Mouse (Mus musculus) E14TG2a.4 (cell line): ENCODE measurements around the gene Ltbp3.

Experiments
- H3K27me3 ChIP-seq: 2 replicates; pipeline ENCODE4 v1.6.1; 2014; ENCODE audit warnings: low read length, control low read depth; ENCODE audit not compliant: insufficient read depth
- H3K36me3 ChIP-seq: 2 replicates; pipeline ENCODE4 v1.6.1; 2014; ENCODE audit warnings: low read length, control low read depth; ENCODE audit not compliant: insufficient read depth
- H3K4me1 ChIP-seq: replicated peaks from 2 replicates; pipeline ENCODE4 v1.6.1; 2014; ENCODE audit warnings: low read depth, low read length, control low read depth
- H3K4me3 ChIP-seq: replicated peaks from 2 replicates; pipeline ENCODE4 v1.5.1; 2014; ENCODE audit warnings: mild to moderate bottlenecking, low read length
- H3K9me3 ChIP-seq: 2 replicates; pipeline ENCODE4 v1.6.1; 2014; ENCODE audit warnings: low read length, control low read depth
- CTCF ChIP-seq: conservative IDR thresholded peaks from 2 replicates; pipeline ENCODE4 v1.5.1; 2014; ENCODE audit warnings: low read length
- NANOG ChIP-seq: IDR thresholded peaks from 2 replicates; pipeline ENCODE4 v1.6.1; 2014; ENCODE audit warnings: borderline replicate concordance, low read length, mixed read lengths
- POU5F1 ChIP-seq: IDR thresholded peaks from 2 replicates; pipeline ENCODE4 v1.6.1; 2014; ENCODE audit warnings: low read length, borderline replicate concordance

The Ltbp3 gene

GRCm38 (mm10) chr19:5742241-5742641 lies 1.5 kb downstream of the Ltbp3 start:
- TF ChIP-seq POU5F1 (no peak), NANOG (no peak), CTCF (no peak)
- Histone ChIP-seq H3K36me3 (no peaks in the 10 kb centered on the region), H3K9me3 (no peaks in the 10 kb centered on the region), H3K4me1 (peaks cover 52% of the 10 kb centered on the region), H3K27me3 (peaks cover 78% of the 10 kb centered on the region), H3K4me3 (peak overlapping the region; percentile 78)

GRCm38 (mm10) chr19:5743576-5743975 lies 2.9 kb downstream of the Ltbp3 start:
- peaks cover 60% of the 10 kb centered on the region for H3K4me1 ChIP-seq
- TF ChIP-seq CTCF (no peak), NANOG (no peak), POU5F1 (no peak)
- peaks cover 90% of the 10 kb centered on the region for H3K27me3 ChIP-seq
- H3K36me3 ChIP-seq = no peaks in the 10 kb centered on the region
- H3K9me3 ChIP-seq = no peaks in the 10 kb centered on the region
- H3K4me3 ChIP-seq = no peak overlapping the region

- TF ChIP-seq POU5F1 (no peak), NANOG (no peak), CTCF (no peak)
- H3K27me3 ChIP-seq = peaks cover 94% of the 10 kb centered on the region
These were observed 5.3 kb downstream of the Ltbp3 start for GRCm38 (mm10) chr19:5745756-5746710.

GRCm38 (mm10) chr19:5746907-5747363 lies 6.2 kb downstream of the Ltbp3 start:
- no peaks in the 10 kb centered on the region for H3K36me3 ChIP-seq
- H3K9me3 ChIP-seq = no peaks in the 10 kb centered on the region
- TF ChIP-seq CTCF (no peak), NANOG (no peak), POU5F1 (no peak)
- H3K4me3 ChIP-seq = peak overlapping the region; percentile 77
- peaks cover 93% of the 10 kb centered on the region for H3K27me3 ChIP-seq
- H3K4me1 ChIP-seq = peaks cover 50% of the 10 kb centered on the region

More at GRCm38 (mm10) chr19:5745756-5746710, 5.3 kb downstream of the Ltbp3 start:
- Histone ChIP-seq H3K4me3 (peak overlapping the region; percentile 77), H3K4me1 (peaks cover 47% of the 10 kb centered on the region), H3K36me3 (no peaks in the 10 kb centered on the region), H3K9me3 (no peaks in the 10 kb centered on the region)

- Histone ChIP-seq H3K9me3 (no peaks in the 10 kb centered on the region), H3K36me3 (no peaks in the 10 kb centered on the region), H3K4me3 (no peak overlapping the region), H3K4me1 (peaks cover 47% of the 10 kb centered on the region), H3K27me3 (peaks cover 90% of the 10 kb centered on the region)
- TF ChIP-seq NANOG (no peak), CTCF (no peak), POU5F1 (no peak)
These were observed 8.8 kb downstream of the Ltbp3 start for GRCm38 (mm10) chr19:5749476-5749875.

- no peaks in the 10 kb centered on the region for H3K9me3 ChIP-seq
- H3K4me3 ChIP-seq = peak overlapping the region; percentile 62
- no peaks in the 10 kb centered on the region for H3K36me3 ChIP-seq
- peaks cover 90% of the 10 kb centered on the region for H3K27me3 ChIP-seq
- TF ChIP-seq CTCF (no peak), POU5F1 (no peak), NANOG (no peak)
- H3K4me1 ChIP-seq = peaks cover 38% of the 10 kb centered on the region
These were observed 10.2 kb downstream of the Ltbp3 start for GRCm38 (mm10) chr19:5750951-5751350.

GRCm38 (mm10) chr19:5751742-5752141 lies 11.0 kb downstream of the Ltbp3 start:
- Histone ChIP-seq H3K9me3 (no peaks in the 10 kb centered on the region), H3K27me3 (peaks cover 92% of the 10 kb centered on the region), H3K4me1 (peaks cover 37% of the 10 kb centered on the region), H3K4me3 (peak overlapping the region; percentile 62), H3K36me3 (no peaks in the 10 kb centered on the region)
- TF ChIP-seq CTCF (no peak), NANOG (no peak), POU5F1 (no peak)

GRCm38 (mm10) chr19:5756321-5756985 lies 15.7 kb downstream of the Ltbp3 start:
- H3K9me3 ChIP-seq = no peaks in the 10 kb centered on the region
- H3K36me3 ChIP-seq = peaks cover 41% of the 10 kb centered on the region
- H3K4me1 ChIP-seq = peaks cover 45% of the 10 kb centered on the region
- peak overlapping the region; percentile 77 for H3K4me3 ChIP-seq
- TF ChIP-seq CTCF (no peak), NANOG (no peak)
- peaks cover 75% of the 10 kb centered on the region for H3K27me3 ChIP-seq
